Mouse (Mus musculus): ENCODE data around the gene Mif4gd. TPM values are rescaled to one million over a fixed set of nuclear protein-coding genes. Genes with fewer than 3 reads are reported as not detected.

Gene Mif4gd
- polyA plus RNA-seq, 1 experiment = 144 TPM

DNA sequence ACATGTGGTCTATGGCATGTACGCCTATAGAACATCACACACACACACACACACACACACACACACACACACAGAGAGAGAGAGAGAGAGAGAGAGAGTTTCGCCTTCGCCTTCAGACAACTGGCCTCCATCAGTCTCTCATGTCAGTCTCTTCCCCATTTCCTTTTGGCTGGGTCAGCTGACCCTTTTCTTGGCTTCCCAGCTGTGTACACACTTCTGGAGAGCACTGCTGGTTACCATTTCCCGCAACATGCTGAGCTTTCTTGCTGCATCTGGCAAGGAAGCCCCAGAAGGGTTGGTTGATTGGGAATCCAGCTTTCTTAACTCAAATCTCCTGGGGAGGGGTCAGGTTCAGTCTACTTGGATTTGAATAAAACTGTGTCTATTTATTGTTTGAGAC, 21.3 kb upstream of the Mif4gd start:
- no peak overlapping the region for H3K27ac ChIP-seq (ENCODE audit: insufficient read depth, low read depth, low read length)
- DNase-seq = no peak

DNA sequence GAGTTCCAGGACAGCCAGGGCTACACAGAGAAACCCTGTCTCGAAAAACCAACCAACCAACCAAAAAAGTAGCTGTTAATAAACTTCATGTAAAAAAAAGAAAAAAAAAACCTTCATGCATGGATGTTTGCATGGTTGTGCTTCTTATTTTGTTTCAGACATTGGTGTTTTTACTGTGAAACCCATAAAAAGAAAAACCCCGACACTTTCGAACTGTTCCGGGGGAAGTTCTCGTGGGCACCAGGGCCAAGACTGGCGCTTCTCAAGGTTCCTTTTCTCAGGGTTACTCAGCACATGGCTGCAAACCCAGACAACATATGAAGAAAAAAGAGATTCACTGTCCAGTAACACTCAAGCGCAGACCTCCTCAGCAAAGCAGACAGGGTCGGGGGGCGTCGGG, 20.1 kb upstream of the Mif4gd start:
- no peaks in the 10 kb centered on the region; the same call in 1 of the 2 replicates for H3K4me1 ChIP-seq (ENCODE audit: control insufficient read depth, insufficient read depth, low read length)
- H3K27me3 ChIP-seq (replicated peaks; ENCODE audit: control insufficient read depth, insufficient read depth, low read length) = no peaks in the 10 kb centered on the region
- TF ChIP-seq POLR2A (IDR thresholded peaks at IDR 0.05; ENCODE audit: low read depth, low read length) = no peak
- TF ChIP-seq CTCF (conservative IDR thresholded peaks at IDR 0.05; ENCODE audit: insufficient read depth, insufficient read length, low read depth, low read length) = no peak
- DNase-seq = no peak
- no peak overlapping the region for H3K27ac ChIP-seq (ENCODE audit: insufficient read depth, low read depth, low read length)
- WGBS = 85% methylated on average over 10 of the region's 10 CpGs
- no peak overlapping the region for H3K4me3 ChIP-seq (ENCODE audit: insufficient read depth, low read depth, low read length)
- H3K36me3 ChIP-seq (ENCODE audit: control insufficient read depth, insufficient read depth, low read length) = no peaks in the 10 kb centered on the region

More for the DNA sequence above, 21.3 kb upstream of the Mif4gd start:
- no peak for TF ChIP-seq POLR2A (IDR thresholded peaks at IDR 0.05; ENCODE audit: low read depth, low read length)
- TF ChIP-seq CTCF (conservative IDR thresholded peaks at IDR 0.05; ENCODE audit: insufficient read depth, insufficient read length, low read depth, low read length) = no peak
- Histone ChIP-seq H3K36me3 (ENCODE audit: control insufficient read depth, insufficient read depth, low read length) (no peaks in the 10 kb centered on the region), H3K4me1 (ENCODE audit: control insufficient read depth, insufficient read depth, low read length) (no peaks in the 10 kb centered on the region; the same call in 1 of the 2 replicates), H3K4me3 (ENCODE audit: insufficient read depth, low read depth, low read length) (no peak overlapping the region), H3K27me3 (replicated peaks; ENCODE audit: control insufficient read depth, insufficient read depth, low read length) (no peaks in the 10 kb centered on the region)
- WGBS = 80% methylated on average over 4 of the region's 4 CpGs

DNA sequence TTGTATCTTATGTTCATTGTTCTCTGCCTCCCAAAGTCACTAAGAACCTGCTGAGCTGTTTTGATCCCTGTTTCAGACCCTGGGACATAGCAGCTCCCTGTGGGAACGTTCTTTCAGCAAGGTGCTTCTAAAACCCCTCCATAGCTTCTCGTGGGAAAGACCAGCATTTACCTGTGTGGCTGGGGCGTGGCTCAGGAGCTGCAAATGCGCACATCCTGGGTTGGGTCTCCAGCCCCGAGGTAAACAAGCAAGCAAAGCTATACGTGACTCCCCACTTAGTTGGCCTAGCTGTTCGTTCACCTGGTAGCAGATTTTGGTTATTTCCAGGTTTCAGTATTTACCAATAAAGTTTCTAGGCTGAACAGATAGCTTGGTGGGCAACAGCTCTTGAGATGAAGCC, 19.5 kb upstream of the Mif4gd start:
- DNase-seq = no peak
- Histone ChIP-seq H3K36me3 (ENCODE audit: control insufficient read depth, insufficient read depth, low read length) (no peaks in the 10 kb centered on the region), H3K4me3 (ENCODE audit: insufficient read depth, low read depth, low read length) (no peak overlapping the region), H3K4me1 (ENCODE audit: control insufficient read depth, insufficient read depth, low read length) (no peaks in the 10 kb centered on the region; the same call in 1 of the 2 replicates), H3K27ac (ENCODE audit: insufficient read depth, low read depth, low read length) (no peak overlapping the region), H3K27me3 (replicated peaks; ENCODE audit: control insufficient read depth, insufficient read depth, low read length) (no peaks in the 10 kb centered on the region)
- no peak for TF ChIP-seq CTCF (conservative IDR thresholded peaks at IDR 0.05; ENCODE audit: insufficient read depth, insufficient read length, low read depth, low read length)
- no peak for TF ChIP-seq POLR2A (IDR thresholded peaks at IDR 0.05; ENCODE audit: low read depth, low read length)
- 82% methylated on average over 7 of the region's 7 CpGs for WGBS

DNA sequence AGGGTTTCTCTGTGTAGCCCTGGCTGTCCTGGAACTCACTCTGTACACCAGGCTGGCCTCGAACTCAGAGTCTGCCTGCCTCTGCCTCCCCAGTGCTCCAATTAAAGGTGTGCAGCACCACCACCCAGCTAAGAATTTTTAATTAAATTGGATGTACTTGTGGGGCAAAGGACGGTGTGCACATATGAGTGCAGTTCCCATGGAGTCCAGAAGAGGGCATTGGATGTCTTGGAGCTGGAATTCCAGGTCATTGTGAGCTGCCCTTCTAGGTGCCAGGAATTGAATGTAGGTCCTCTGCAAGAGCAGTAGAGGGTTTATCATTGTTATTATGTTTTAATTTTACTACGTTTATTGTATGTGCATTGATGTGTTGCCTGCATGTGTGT, 18.7 kb upstream of the Mif4gd start:
- WGBS = 25% methylated on average over 3 of the region's 3 CpGs
- Histone ChIP-seq H3K27me3 (replicated peaks; ENCODE audit: control insufficient read depth, insufficient read depth, low read length) (no peaks in the 10 kb centered on the region), H3K4me3 (ENCODE audit: insufficient read depth, low read depth, low read length) (no peak overlapping the region), H3K4me1 (ENCODE audit: control insufficient read depth, insufficient read depth, low read length) (no peaks in the 10 kb centered on the region; the same call in 1 of the 2 replicates), H3K27ac (ENCODE audit: insufficient read depth, low read depth, low read length) (peak overlapping the region; percentile 17; the same call in 1 of the 2 replicates), H3K36me3 (ENCODE audit: control insufficient read depth, insufficient read depth, low read length) (no peaks in the 10 kb centered on the region)
- peak; percentile 75 for DNase-seq
- no peak for TF ChIP-seq POLR2A (IDR thresholded peaks at IDR 0.05; ENCODE audit: low read depth, low read length)
- TF ChIP-seq CTCF (conservative IDR thresholded peaks at IDR 0.05; ENCODE audit: insufficient read depth, insufficient read length, low read depth, low read length) = peak; percentile 77

DNA sequence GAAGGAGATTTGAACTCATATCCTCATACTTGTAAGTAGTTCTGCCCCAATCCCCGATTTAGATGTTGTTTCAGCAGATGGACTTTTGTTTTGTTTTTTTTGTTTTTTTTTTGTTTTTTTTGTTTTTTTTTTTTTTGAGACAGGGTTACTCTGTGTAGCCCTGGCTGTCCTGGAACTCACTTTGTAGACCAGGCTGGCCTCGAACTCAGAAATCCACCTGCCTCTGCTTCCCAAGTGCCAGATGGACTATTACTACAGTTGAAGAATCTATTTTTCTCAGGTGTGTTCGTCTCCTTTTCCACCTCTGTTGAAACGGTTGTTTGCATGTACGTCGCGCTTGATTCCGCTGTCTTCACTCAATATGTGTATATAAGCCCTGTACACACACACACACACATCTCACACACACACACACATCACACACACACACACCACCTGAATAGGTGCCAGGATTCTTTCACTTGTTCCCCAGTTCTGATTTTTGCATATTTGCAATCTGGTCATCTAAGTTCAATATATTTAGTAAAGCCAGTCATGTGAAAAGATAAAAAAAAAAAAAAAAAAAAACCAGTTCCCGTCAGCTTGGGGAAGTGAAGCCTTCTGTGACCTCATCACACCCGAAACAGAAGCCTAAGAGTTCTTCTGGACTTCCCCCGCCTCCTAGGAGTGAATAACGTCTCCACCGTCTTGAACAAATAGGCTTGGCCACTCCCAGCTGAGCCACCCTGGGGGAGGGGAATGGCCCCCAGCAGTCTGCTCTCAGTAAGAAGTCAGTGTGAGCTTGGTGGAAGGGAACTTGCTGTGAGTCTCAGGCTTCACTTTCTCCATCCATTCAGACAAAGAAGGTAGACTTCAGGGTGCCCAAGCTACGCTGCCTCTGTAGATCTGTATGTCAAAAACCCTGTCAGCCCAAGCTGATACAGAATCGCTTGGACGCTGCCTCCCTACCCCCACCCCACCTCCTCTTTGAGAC, 18.0 kb upstream of the Mif4gd start:
- Histone ChIP-seq H3K4me3 (ENCODE audit: insufficient read depth, low read depth, low read length) (no peak overlapping the region), H3K36me3 (ENCODE audit: control insufficient read depth, insufficient read depth, low read length) (no peaks in the 10 kb centered on the region), H3K27me3 (replicated peaks; ENCODE audit: control insufficient read depth, insufficient read depth, low read length) (no peaks in the 10 kb centered on the region), H3K27ac (ENCODE audit: insufficient read depth, low read depth, low read length) (peak overlapping the region; percentile 17; the same call in 1 of the 2 replicates), H3K4me1 (ENCODE audit: control insufficient read depth, insufficient read depth, low read length) (peaks cover 4% of the 10 kb centered on the region; the same call in 1 of the 2 replicates)
- 52% methylated on average over 16 of the region's 16 CpGs for WGBS
- TF ChIP-seq POLR2A (IDR thresholded peaks at IDR 0.05; ENCODE audit: low read depth, low read length) (no peak), CTCF (conservative IDR thresholded peaks at IDR 0.05; ENCODE audit: insufficient read depth, insufficient read length, low read depth, low read length) (no peak)
- DNase-seq = peak; percentile 47

DNA sequence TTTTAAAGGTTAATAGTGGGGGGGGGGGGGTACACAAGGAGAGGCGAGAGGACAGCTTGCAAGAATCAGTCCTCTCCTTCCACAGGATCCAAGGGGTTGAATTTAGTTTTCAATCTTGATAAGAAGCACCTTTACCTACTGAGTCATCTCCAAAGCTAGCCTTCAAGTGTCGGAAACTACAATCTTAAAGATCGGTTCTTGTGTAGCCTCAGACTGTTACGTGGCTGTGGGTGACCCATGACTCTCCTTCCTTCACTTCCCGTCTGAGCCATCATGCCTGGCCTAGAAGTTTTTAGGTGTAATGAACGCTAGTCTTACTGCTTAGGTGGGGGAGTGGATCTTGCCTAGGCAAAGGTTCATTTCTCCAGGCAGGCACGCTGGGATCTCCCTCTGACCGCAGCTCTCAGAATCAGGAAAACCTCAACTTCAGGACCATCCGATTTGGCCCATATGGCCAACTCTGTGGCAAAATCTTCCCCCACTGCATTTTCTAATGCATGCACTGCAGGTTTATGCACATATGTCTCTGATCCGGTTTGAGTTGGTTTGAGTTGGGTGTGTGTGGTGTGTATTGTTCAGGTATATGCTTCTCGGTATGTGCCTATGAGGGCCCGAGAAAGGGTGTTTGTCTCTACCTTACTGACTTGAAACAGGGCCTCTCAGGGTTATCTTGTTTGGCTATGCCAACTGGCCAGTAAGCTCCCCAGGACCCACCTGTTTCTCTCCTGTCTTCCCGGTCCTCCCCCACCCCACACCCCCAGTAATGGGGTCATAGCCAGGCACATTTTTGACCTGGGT, 17.2 kb upstream of the Mif4gd start:
- Histone ChIP-seq H3K27me3 (replicated peaks; ENCODE audit: control insufficient read depth, insufficient read depth, low read length) (no peaks in the 10 kb centered on the region), H3K4me1 (ENCODE audit: control insufficient read depth, insufficient read depth, low read length) (peaks cover 7% of the 10 kb centered on the region; the same call in 1 of the 2 replicates), H3K4me3 (ENCODE audit: insufficient read depth, low read depth, low read length) (no peak overlapping the region), H3K36me3 (ENCODE audit: control insufficient read depth, insufficient read depth, low read length) (no peaks in the 10 kb centered on the region), H3K27ac (ENCODE audit: insufficient read depth, low read depth, low read length) (no peak overlapping the region)
- WGBS = 80% methylated on average over 13 of the region's 13 CpGs
- TF ChIP-seq POLR2A (IDR thresholded peaks at IDR 0.05; ENCODE audit: low read depth, low read length) = no peak
- TF ChIP-seq CTCF (conservative IDR thresholded peaks at IDR 0.05; ENCODE audit: insufficient read depth, insufficient read length, low read depth, low read length) = no peak
- no peak for DNase-seq
